Mouse (Mus musculus) myocyte (in vitro differentiated cells): ENCODE measurements around the gene Herpud1. TPM values are rescaled to one million over a fixed set of nuclear protein-coding genes. Genes with fewer than 3 reads are reported as not detected.

ENCODE experiments used
- H3K27me3 ChIP-seq: one replicate; pipeline ENCODE4 v1.6.1; 2011; ENCODE audit not compliant: control insufficient read depth, insufficient read depth, insufficient read length
- H3K36me3 ChIP-seq: one replicate; pipeline ENCODE4 v1.6.1; 2011; ENCODE audit not compliant: control insufficient read depth, insufficient read depth
- H3K4me2 ChIP-seq: one replicate; pipeline ENCODE4 v1.6.1; 2011; ENCODE audit warnings: low read depth, control low read depth
- H3K4me3 ChIP-seq: one replicate; pipeline ENCODE4 v1.5.1; 2011; ENCODE audit warnings: mild to moderate bottlenecking, control low read depth, moderate library complexity
- H3K79me2 ChIP-seq: one replicate; pipeline ENCODE4 v1.6.1; 2011; ENCODE audit not compliant: control insufficient read depth, insufficient read depth
- H3ac ChIP-seq: one replicate; pipeline ENCODE4 v1.6.1; 2011; ENCODE audit not compliant: control insufficient read depth, insufficient read length
- CEBPB ChIP-seq: IDR thresholded peaks from 2 replicates; pipeline ENCODE4 v1.6.1; 2011; ENCODE audit warnings: mild to moderate bottlenecking, moderate library complexity; ENCODE audit not compliant: poor library complexity, insufficient read depth, severe bottlenecking
- E2F4 ChIP-seq: IDR thresholded peaks from one replicate; pipeline ENCODE4 v1.6.1; 2011; ENCODE audit warnings: mild to moderate bottlenecking, control low read depth, moderate library complexity; ENCODE audit not compliant: insufficient read depth
- MAX ChIP-seq: IDR thresholded peaks from one replicate; pipeline ENCODE4 v1.6.1; 2011; ENCODE audit warnings: low read depth, mild to moderate bottlenecking, control low read depth
- MYOD1 ChIP-seq, 3 experiments: IDR thresholded peaks; one replicate each; pipeline ENCODE4 v1.6.1; 2011; ENCODE audit warnings: control low read depth in 2 of 3, low read depth in 2 of 3, mild to moderate bottlenecking in 2 of 3, moderate library complexity in 1 of 3; ENCODE audit not compliant: insufficient read length in 2 of 3, control insufficient read depth in 1 of 3
- MYOG ChIP-seq, 3 experiments: IDR thresholded peaks; one replicate each; pipeline ENCODE4 v1.6.1; 2011; ENCODE audit warnings: control low read depth in 2 of 3, low read depth in 2 of 3, mild to moderate bottlenecking in 2 of 3; ENCODE audit not compliant: insufficient read length in 2 of 3, control insufficient read depth in 1 of 3, insufficient read depth in 1 of 3
- POLR2A ChIP-seq: IDR thresholded peaks from one replicate; pipeline ENCODE4 v1.6.1; 2011; ENCODE audit warnings: low read depth, mild to moderate bottlenecking, control low read depth, moderate library complexity; ENCODE audit not compliant: insufficient read length
- POLR2AphosphoS2 ChIP-seq: IDR thresholded peaks from one replicate; pipeline ENCODE4 v1.6.1; 2011; ENCODE audit warnings: low read depth, control low read depth; ENCODE audit not compliant: insufficient read length
- REST ChIP-seq: IDR thresholded peaks from one replicate; pipeline ENCODE4 v1.6.1; 2011; ENCODE audit warnings: mild to moderate bottlenecking, control low read depth, moderate library complexity; ENCODE audit not compliant: insufficient read depth, insufficient read length
- SRF ChIP-seq: IDR thresholded peaks from one replicate; pipeline ENCODE4 v1.6.1; 2011; ENCODE audit warnings: low read depth; ENCODE audit not compliant: control insufficient read depth, insufficient read length
- TCF12 ChIP-seq: IDR thresholded peaks from one replicate; pipeline ENCODE4 v1.6.1; 2011; ENCODE audit warnings: mild to moderate bottlenecking, control low read depth; ENCODE audit not compliant: poor library complexity, insufficient read depth, severe bottlenecking
- TCF3 ChIP-seq: IDR thresholded peaks from one replicate; pipeline ENCODE4 v1.6.1; 2011; ENCODE audit warnings: low read depth, control low read depth; ENCODE audit not compliant: insufficient read length
- USF1 ChIP-seq: IDR thresholded peaks from one replicate; pipeline ENCODE4 v1.6.1; 2011; ENCODE audit warnings: low read depth, mild to moderate bottlenecking, control low read depth, moderate library complexity
- polyA plus RNA-seq: library from polyadenylated mRNA; unstranded; fragments of >200 nt; fragmentation: generic; extraction: Trizol; gene quantifications from one replicate; pipeline ENCODE4 v1.2.1, GENCODE M21; 2012; ENCODE audit warnings: missing spikeins

Herpud1 gene
- polyA plus RNA-seq, 1 experiment, result 292 TPM

GRCm38 (mm10) chr8:94440389-94440788 is 54.2 kb downstream of the Herpud1 start:
- H3K79me2 ChIP-seq, result no peaks in the 10 kb centered on the region
- peaks cover 34% of the 10 kb centered on the region for H3K27me3 ChIP-seq
- no peaks in the 10 kb centered on the region for H3K36me3 ChIP-seq
- no peak overlapping the region for H3ac ChIP-seq
- no peak overlapping the region for H3K4me2 ChIP-seq
- no peak overlapping the region for H3K4me3 ChIP-seq
- TF ChIP-seq USF1, result no peak

GRCm38 (mm10) chr8:94441686-94442085 is 55.4 kb downstream of the Herpud1 start:
- TF ChIP-seq MYOD1 (IDR thresholded peaks at IDR 0.05; ENCODE audit: control insufficient read depth in 1 of 3, insufficient read length in 2 of 3, low read depth in 2 of 3), result no peak
- no peak for TF ChIP-seq MYOG (IDR thresholded peaks at IDR 0.05; ENCODE audit: control insufficient read depth in 1 of 3, insufficient read depth in 1 of 3, insufficient read length in 2 of 3, low read depth in 2 of 3)
- TF ChIP-seq SRF, result no peak
- TF ChIP-seq REST, result no peak
- no peak for TF ChIP-seq E2F4
- no peak for TF ChIP-seq POLR2AphosphoS2
- no peak for TF ChIP-seq TCF12
- no peak for TF ChIP-seq MAX
- no peak for TF ChIP-seq CEBPB
- no peak for TF ChIP-seq TCF3
- TF ChIP-seq POLR2A, result no peak
- no peak for TF ChIP-seq USF1
- H3K27me3 ChIP-seq, result peaks cover 38% of the 10 kb centered on the region
- H3K36me3 ChIP-seq, result no peaks in the 10 kb centered on the region
- H3ac ChIP-seq, result no peak overlapping the region
- H3K4me2 ChIP-seq, result no peak overlapping the region
- H3K4me3 ChIP-seq, result no peak overlapping the region
- no peaks in the 10 kb centered on the region for H3K79me2 ChIP-seq

GRCm38 (mm10) chr8:94443153-94443552 is 56.9 kb downstream of the Herpud1 start:
- TF ChIP-seq POLR2A (no peak), MYOD1 (IDR thresholded peaks at IDR 0.05; ENCODE audit: control insufficient read depth in 1 of 3, insufficient read length in 2 of 3, low read depth in 2 of 3) (no peak), TCF3 (no peak), REST (no peak), USF1 (no peak), SRF (no peak), MYOG (IDR thresholded peaks at IDR 0.05; ENCODE audit: control insufficient read depth in 1 of 3, insufficient read depth in 1 of 3, insufficient read length in 2 of 3, low read depth in 2 of 3) (no peak), E2F4 (no peak), TCF12 (no peak)

GRCm38 (mm10) chr8:94444480-94444879 is 58.2 kb downstream of the Herpud1 start:
- Histone ChIP-seq H3ac (no peak overlapping the region), H3K27me3 (peaks cover 45% of the 10 kb centered on the region), H3K79me2 (no peaks in the 10 kb centered on the region), H3K4me3 (no peak overlapping the region), H3K36me3 (no peaks in the 10 kb centered on the region), H3K4me2 (no peak overlapping the region)
- TF ChIP-seq POLR2AphosphoS2 (no peak), POLR2A (no peak), TCF12 (no peak), E2F4 (no peak), MYOD1 (IDR thresholded peaks at IDR 0.05; ENCODE audit: control insufficient read depth in 1 of 3, insufficient read length in 2 of 3, low read depth in 2 of 3) (no peak), USF1 (no peak), MAX (no peak), SRF (no peak), TCF3 (no peak), MYOG (IDR thresholded peaks at IDR 0.05; ENCODE audit: control insufficient read depth in 1 of 3, insufficient read depth in 1 of 3, insufficient read length in 2 of 3, low read depth in 2 of 3) (no peak), REST (no peak), CEBPB (no peak)

More at GRCm38 (mm10) chr8:94443153-94443552, 56.9 kb downstream of the Herpud1 start:
- Histone ChIP-seq H3K36me3 (no peaks in the 10 kb centered on the region), H3K4me2 (no peak overlapping the region), H3K79me2 (no peaks in the 10 kb centered on the region), H3K4me3 (no peak overlapping the region), H3K27me3 (peaks cover 38% of the 10 kb centered on the region), H3ac (no peak overlapping the region)

Other genes with a start within 250 kb of the Herpud1 start
- gene Mt4, start 249.2 kb upstream of the Herpud1 start, polyA plus RNA-seq, result not detected
- gene Mt3, start 233.8 kb upstream of the Herpud1 start, polyA plus RNA-seq, result 0.32 TPM
- 699 TPM for gene Mt2, start 213.8 kb upstream of the Herpud1 start, polyA plus RNA-seq
- 1,165 TPM for gene Mt1, start 207.4 kb upstream of the Herpud1 start, polyA plus RNA-seq
- gene Nup93, start 171.9 kb upstream of the Herpud1 start, polyA plus RNA-seq, result 38.1 TPM
- 0.04 TPM for gene Slc12a3, start 57.2 kb upstream of the Herpud1 start, polyA plus RNA-seq
- 0.40 TPM for gene Nlrc5, start 47.9 kb downstream of the Herpud1 start, polyA plus RNA-seq
- 20.4 TPM for gene Cpne2, start 146.6 kb downstream of the Herpud1 start, polyA plus RNA-seq
- gene Rspry1, start 215.5 kb downstream of the Herpud1 start, polyA plus RNA-seq, result 7.4 TPM
- gene Fam192a, start 215.6 kb downstream of the Herpud1 start, polyA plus RNA-seq, result 24.2 TPM